Mouse (Mus musculus) liver, embryonic 13.5 days (tissue): ENCODE results near the gene Rpl29. TPM values are rescaled to one million over a fixed set of nuclear protein-coding genes. Genes with fewer than 3 reads are reported as not detected.

Source experiments
- polyA plus RNA-seq: library from polyadenylated mRNA; unstranded; fragments of >200 nt; fragmentation: Nextera tagmentation; extraction: Ambion mirVana; gene quantifications from 2 replicates; pipeline ENCODE4 v1.2.1, GENCODE M21; 2015

The Rpl29 gene
- polyA plus RNA-seq, 1 experiment from 2014 or later = 835 TPM

Other genes starting within 250 kb of the Rpl29 start
- 10.0 and 12.1 TPM in 2 replicates for gene Ppm1m, start 229.7 kb upstream of the Rpl29 start, polyA plus RNA-seq
- gene Twf2, start 226.3 kb upstream of the Rpl29 start, polyA plus RNA-seq = 25.6 and 26.3 TPM in 2 replicates
- gene Tlr9, start 206.9 kb upstream of the Rpl29 start, polyA plus RNA-seq = 0.07 TPM in 1 of 2 replicates, not detected in the other
- 37.7 and 43.7 TPM in 2 replicates for gene Alas1, start 180.8 kb upstream of the Rpl29 start, polyA plus RNA-seq
- gene Poc1a, start 148.4 kb upstream of the Rpl29 start, polyA plus RNA-seq = 27.4 and 27.8 TPM in 2 replicates
- gene Dusp7, start 60.8 kb upstream of the Rpl29 start, polyA plus RNA-seq = 3.8 and 4.1 TPM in 2 replicates
- 31.2 and 32.2 TPM in 2 replicates for gene Acy1, start 8.9 kb downstream of the Rpl29 start, polyA plus RNA-seq
- gene Abhd14b, start 18.0 kb downstream of the Rpl29 start, polyA plus RNA-seq = 16.7 and 18.2 TPM in 2 replicates
- 24.4 and 26.3 TPM in 2 replicates for gene Abhd14a, start 18.2 kb downstream of the Rpl29 start, polyA plus RNA-seq
- 12.7 and 13.2 TPM in 2 replicates for gene Pcbp4, start 23.8 kb downstream of the Rpl29 start, polyA plus RNA-seq
- gene Gpr62, start 36.5 kb downstream of the Rpl29 start, polyA plus RNA-seq = 0.09 TPM in 1 of 2 replicates, not detected in the other
- gene Rrp9, start 46.5 kb downstream of the Rpl29 start, polyA plus RNA-seq = 44.2 and 47.6 TPM in 2 replicates
- 0.71 and 0.75 TPM in 2 replicates for gene Parp3, start 47.5 kb downstream of the Rpl29 start, polyA plus RNA-seq
- not detected in 2 replicates for gene Iqcf1, start 70.5 kb downstream of the Rpl29 start, polyA plus RNA-seq
- not detected in 2 replicates for gene Iqcf5, start 85.1 kb downstream of the Rpl29 start, polyA plus RNA-seq
- gene Iqcf3, start 132.2 kb downstream of the Rpl29 start, polyA plus RNA-seq = not detected in 2 replicates
- gene Iqcf4, start 141.5 kb downstream of the Rpl29 start, polyA plus RNA-seq = not detected in 2 replicates
- not detected in 2 replicates for gene Iqcf6, start 197.1 kb downstream of the Rpl29 start, polyA plus RNA-seq
- gene Grm2, start 226.6 kb downstream of the Rpl29 start, polyA plus RNA-seq = not detected in 2 replicates